ENCODE assay signal across 8 mouse cellular contexts in the genomic region with DNA sequence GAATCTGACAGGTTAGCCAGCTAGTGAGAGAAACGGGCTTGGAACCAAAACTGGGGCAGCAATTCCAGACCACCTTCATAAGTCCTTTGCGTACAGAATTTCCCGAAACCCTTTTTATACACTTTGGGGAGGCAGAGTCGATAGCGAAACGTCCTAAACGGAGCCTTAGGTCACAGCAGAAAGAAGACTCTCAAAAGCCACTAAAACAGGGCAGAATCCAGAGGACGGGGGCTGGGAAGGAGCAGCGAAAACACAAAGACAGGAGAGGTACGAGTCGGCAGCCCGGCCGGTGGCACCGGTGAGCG. TPM values are rescaled to one million over a fixed set of nuclear protein-coding genes. Genes with fewer than 3 reads are reported as not detected.
DNase-seq lines count a peak whose midpoint lies in the region; ATAC-seq and TF ChIP-seq lines count a peak whose summit lies in the region.

No protein-coding gene starts in this region.

- H3K27me3 ChIP-seq in kidney, adult 2 months (replicated peaks; ENCODE audit: control insufficient read depth, insufficient read depth, low read length): no peaks in the 10 kb centered on the region
- no peaks in the 10 kb centered on the region for H3K27me3 ChIP-seq in hindbrain, embryonic 11.5 days (ENCODE audit: control insufficient read depth, insufficient read depth, low read length)
- no peaks in the 10 kb centered on the region for H3K27me3 ChIP-seq in midbrain, embryonic 11.5 days (ENCODE audit: control insufficient read depth, insufficient read depth, low read length)

- under 1% methylated on average over 15 of the region's 15 CpGs for WGBS in kidney, adult 2 months
- 0% methylated on average over 15 of the region's 15 CpGs for WGBS in hindbrain, embryonic 11.5 days
- WGBS in midbrain, embryonic 11.5 days: under 1% methylated on average over 15 of the region's 15 CpGs

- peak overlapping the region; percentile 85 for H3K27ac ChIP-seq in kidney, adult 2 months (ENCODE audit: insufficient read depth, low read depth, low read length)
- peak overlapping the region; percentile 87 for H3K27ac ChIP-seq in hindbrain, embryonic 11.5 days (ENCODE audit: low read depth, low read length)
- peak overlapping the region; percentile 80 for H3K27ac ChIP-seq in midbrain, embryonic 11.5 days (ENCODE audit: low read depth, low read length)

- H3K9ac ChIP-seq in hindbrain, embryonic 11.5 days (ENCODE audit: low read depth, low read length): peak overlapping the region; percentile 82
- H3K9ac ChIP-seq in midbrain, embryonic 11.5 days (ENCODE audit: low read length): peak overlapping the region; percentile 88

- peaks cover 4% of the 10 kb centered on the region; the same call in 1 of the 2 replicates for H3K4me1 ChIP-seq in kidney, adult 2 months (ENCODE audit: control insufficient read depth, insufficient read depth, low read length)
- no peaks in the 10 kb centered on the region for H3K4me1 ChIP-seq in hindbrain, embryonic 11.5 days (replicated peaks; ENCODE audit: control insufficient read depth, insufficient read depth, low read length)
- peaks cover 19% of the 10 kb centered on the region for H3K4me1 ChIP-seq in midbrain, embryonic 11.5 days (ENCODE audit: control insufficient read depth, insufficient read depth, low read length)

- peak overlapping the region; percentile 89 for H3K4me3 ChIP-seq in kidney, adult 2 months (ENCODE audit: insufficient read depth, low read depth, low read length)
- H3K4me3 ChIP-seq in hindbrain, embryonic 11.5 days (ENCODE audit: low read depth, low read length): peak overlapping the region; percentile 93
- peak overlapping the region; percentile 97 for H3K4me3 ChIP-seq in midbrain, embryonic 11.5 days (ENCODE audit: low read depth, low read length)

- ATAC-seq in hindbrain, embryonic 11.5 days (ENCODE audit: low FRiP score): no peak
- no peak for ATAC-seq in midbrain, embryonic 11.5 days (ENCODE audit: low FRiP score)

- no peaks in the 10 kb centered on the region for H3K9me3 ChIP-seq in hindbrain, embryonic 11.5 days (ENCODE audit: control insufficient read depth, low read length)
- no peaks in the 10 kb centered on the region for H3K9me3 ChIP-seq in midbrain, embryonic 11.5 days (ENCODE audit: control insufficient read depth, low read length)

- no peak for TF ChIP-seq POLR2A in kidney, adult 2 months (IDR thresholded peaks at IDR 0.05; ENCODE audit: low read depth, low read length)

- H3K36me3 ChIP-seq in kidney, adult 2 months (ENCODE audit: control insufficient read depth, insufficient read depth, low read length): no peaks in the 10 kb centered on the region
- H3K36me3 ChIP-seq in hindbrain, embryonic 11.5 days (ENCODE audit: control insufficient read depth, insufficient read depth, low read length): no peaks in the 10 kb centered on the region
- H3K36me3 ChIP-seq in midbrain, embryonic 11.5 days (ENCODE audit: control insufficient read depth, insufficient read depth, low read length): peaks cover 5% of the 10 kb centered on the region; the same call in 1 of the 2 replicates

- peak overlapping the region; percentile 77 for H3K4me2 ChIP-seq in hindbrain, embryonic 11.5 days (replicated peaks; ENCODE audit: low read depth, low read length)
- H3K4me2 ChIP-seq in midbrain, embryonic 11.5 days: peak overlapping the region; percentile 64

- DNase-seq in kidney, adult 2 months: no peak
- no peak for DNase-seq in kidney, adult 18-20 months
- DNase-seq in ZHBTc4 (ENCODE audit: low read depth, low spot score): peak; percentile 22
- DNase-seq in hindbrain, embryonic 11.5 days (ENCODE audit: low spot score): no peak
- DNase-seq in midbrain, embryonic 11.5 days (ENCODE audit: low spot score, missing footprints): no peak
- no peak for DNase-seq in left cerebral cortex, adult 8-10 months (ENCODE audit: low spot score in 2 of 2)
- DNase-seq in urinary bladder, adult 2 months (ENCODE audit: low spot score): no peak
- DNase-seq in kidney, postnatal 4 days: no peak

- TF ChIP-seq CTCF in kidney, adult 2 months (conservative IDR thresholded peaks at IDR 0.05; ENCODE audit: insufficient read depth, insufficient read length, low read depth, low read length): no peak

RNA-seq across cellular contexts. Expression of a gene that starts 3.8 kb away (rescaled TPM):
- 10.0 and 11.0 TPM in 2 replicates for polyA plus RNA-seq in kidney, adult 2 months (2012; rRNA removed)
- polyA plus RNA-seq in hindbrain, embryonic 11.5 days (2014; fragmentation: Nextera tagmentation; extraction: Ambion mirVana): 63.8 and 67.8 TPM in 2 replicates
- polyA plus RNA-seq in midbrain, embryonic 11.5 days (2014; fragmentation: Nextera tagmentation; extraction: Ambion mirVana): 60.7 and 61.9 TPM in 2 replicates
- 10 to 100 TPM; 35.1 to 44.7 (median 40.9) TPM for total RNA-seq in left cerebral cortex, adult 8-10 months (2022)
- 14.3 and 16.4 TPM in 2 replicates for polyA plus RNA-seq in urinary bladder, adult 2 months (2012; rRNA removed)

RNA-seq across cellular contexts. Expression of a gene that starts 3.9 kb away (rescaled TPM):
- polyA plus RNA-seq in kidney, adult 2 months (2012; rRNA removed): 1.0 and 1.1 TPM in 2 replicates
- not detected in 2 replicates for polyA plus RNA-seq in hindbrain, embryonic 11.5 days (2014; fragmentation: Nextera tagmentation; extraction: Ambion mirVana)
- polyA plus RNA-seq in midbrain, embryonic 11.5 days (2014; fragmentation: Nextera tagmentation; extraction: Ambion mirVana): 0.44 TPM in 1 of 2 replicates, not detected in the other
- not detected for total RNA-seq in left cerebral cortex, adult 8-10 months (2022)
- not detected in 2 replicates for polyA plus RNA-seq in urinary bladder, adult 2 months (2012; rRNA removed)

RNA-seq across cellular contexts. Expression of a gene that starts 32.9 kb away (rescaled TPM):
- 32.0 and 33.1 TPM in 2 replicates for polyA plus RNA-seq in kidney, adult 2 months (2012; rRNA removed)
- 127 and 132 TPM in 2 replicates for polyA plus RNA-seq in hindbrain, embryonic 11.5 days (2014; fragmentation: Nextera tagmentation; extraction: Ambion mirVana)
- 131 and 140 TPM in 2 replicates for polyA plus RNA-seq in midbrain, embryonic 11.5 days (2014; fragmentation: Nextera tagmentation; extraction: Ambion mirVana)
- total RNA-seq in left cerebral cortex, adult 8-10 months (2022): 10 to 100 TPM; 54.0 to 61.0 (median 56.8) TPM
- 38.2 and 42.7 TPM in 2 replicates for polyA plus RNA-seq in urinary bladder, adult 2 months (2012; rRNA removed)

RNA-seq across cellular contexts. Expression of a gene that starts 43.0 kb away (rescaled TPM):
- 98.7 and 104 TPM in 2 replicates for polyA plus RNA-seq in kidney, adult 2 months (2012; rRNA removed)
- polyA plus RNA-seq in hindbrain, embryonic 11.5 days (2014; fragmentation: Nextera tagmentation; extraction: Ambion mirVana): 12.4 and 17.3 TPM in 2 replicates
- 9.3 and 10.6 TPM in 2 replicates for polyA plus RNA-seq in midbrain, embryonic 11.5 days (2014; fragmentation: Nextera tagmentation; extraction: Ambion mirVana)
- 10 to 100 TPM; 39.7 to 46.1 (median 41.2) TPM for total RNA-seq in left cerebral cortex, adult 8-10 months (2022)
- polyA plus RNA-seq in urinary bladder, adult 2 months (2012; rRNA removed): 43.2 and 53.3 TPM in 2 replicates
